Mouse (Mus musculus) layer of hippocampus, postnatal 14 days (tissue): ENCODE results near the gene Olfr508. TPM values are rescaled to one million over a fixed set of nuclear protein-coding genes. Genes with fewer than 3 reads are reported as not detected.
"Not testable (repeated sequence)": the region's sequence is repeated elsewhere in the genome, so short reads cannot be mapped to it uniquely, and the experiment has no call there.

ENCODE experiments used
- DNase-seq, 2 experiments: peaks; one replicate each; pipeline ENCODE4 v3.0.0; 2021 to 2022; ENCODE audit warnings: low spot score in 2 of 2, mixed read lengths in 1 of 2
- long read RNA-seq, 2 experiments: library from polyadenylated mRNA; stranded (forward); transcript quantifications; one replicate each; pipeline ENCODE4 v2.0.0; 2021
- total RNA-seq, 2 experiments: library from RNA; stranded (reverse); gene quantifications; 2 replicates each; pipeline ENCODE4 v1.2.3; 2021

Olfr508 gene
- total RNA-seq, result not detected
- long read RNA-seq, experiment 1, result 0 reads
- long read RNA-seq, experiment 2, result 0 reads

GRCm38 (mm10) chr7:108629694-108630093 lies at the start of gene Olfr508:
Olfr508 (plus strand) TSS chr7:108629994.
- no peak for DNase-seq

- DNase-seq, result no peak
Observed at GRCm38 (mm10) chr7:108589797-108590196, 40.0 kb upstream of the Olfr508 start.

GRCm38 (mm10) chr7:108601916-108602315 lies 27.9 kb upstream of the Olfr508 start:
- DNase-seq, result not testable (repeated sequence)

- no peak for DNase-seq
Observed at GRCm38 (mm10) chr7:108610487-108610886, 19.3 kb upstream of the Olfr508 start, which contains the start of gene Olfr506. Olfr506 (plus strand) TSS chr7:108610787.

DNA sequence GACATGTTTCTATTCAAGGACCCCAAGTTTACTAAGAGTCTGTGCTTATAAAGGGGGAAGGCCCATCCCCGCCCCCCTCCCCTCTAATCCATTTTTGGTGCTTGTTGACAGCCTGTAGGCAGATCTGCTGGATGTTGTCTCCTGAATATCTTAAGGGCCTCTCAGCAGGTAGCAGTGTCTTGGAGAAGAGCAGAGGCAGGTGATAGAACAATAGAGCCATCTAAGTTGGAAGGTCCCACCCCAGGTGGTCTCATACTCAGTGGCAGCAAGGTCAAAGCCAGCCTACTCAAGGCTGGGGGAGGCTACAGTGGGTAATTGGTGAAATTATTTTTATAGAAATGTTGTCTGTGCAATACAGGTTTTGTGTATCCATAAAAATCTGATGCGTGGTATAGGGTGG lies 15.7 kb upstream of the Olfr508 start:
- DNase-seq, result no peak

DNA sequence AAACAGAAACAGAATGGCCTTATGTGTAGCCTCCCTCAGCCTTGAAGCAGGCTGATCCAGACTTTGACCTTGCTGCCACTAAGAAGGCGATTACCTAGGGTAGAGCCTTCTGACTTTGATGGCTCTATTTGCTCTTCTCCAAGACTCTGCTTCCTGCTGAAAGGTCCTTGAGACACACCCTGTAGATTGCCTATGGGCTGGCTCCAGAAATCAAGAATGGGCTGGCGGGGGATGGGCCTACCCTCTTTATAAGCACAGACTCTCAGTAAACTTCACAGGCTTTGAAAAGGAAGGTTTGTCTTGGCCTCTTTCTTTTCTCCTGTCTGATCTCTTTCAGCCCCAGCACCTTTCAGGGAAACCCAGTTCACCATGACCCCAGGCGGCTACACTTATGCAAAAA lies 13.0 kb upstream of the Olfr508 start:
- DNase-seq, result not testable (repeated sequence)

- no peak for DNase-seq
Observed at GRCm38 (mm10) chr7:108621514-108621913, 8.3 kb upstream of the Olfr508 start, which contains the start of gene Olfr507. Olfr507 (plus strand) TSS chr7:108621814.

GRCm38 (mm10) chr7:108651806-108652205 lies 22.0 kb downstream of the Olfr508 start, which contains the start of gene Olfr509:
Olfr509 (minus strand) TSS chr7:108651906.
- no peak for DNase-seq

DNA sequence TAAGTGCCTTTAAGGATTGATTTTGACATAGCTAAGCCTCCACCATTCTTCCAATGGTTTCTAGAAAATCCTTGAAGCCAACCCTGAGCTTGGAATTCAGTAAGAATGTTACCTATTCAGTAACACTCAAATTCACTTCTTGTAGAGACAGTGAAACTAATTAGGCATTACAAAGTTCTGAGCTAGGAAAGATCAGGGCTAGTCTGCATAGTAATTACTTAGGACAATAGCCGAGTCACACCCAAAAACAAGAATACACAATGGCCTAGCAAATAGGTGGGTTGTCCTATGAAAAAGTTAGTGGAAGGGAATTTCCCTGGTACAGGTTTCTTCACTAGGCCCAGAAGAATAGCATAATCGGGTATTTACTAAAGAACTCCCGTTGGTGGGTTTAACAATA lies 32.6 kb downstream of the Olfr508 start:
- DNase-seq, result no peak

GRCm38 (mm10) chr7:108666118-108666517 lies 36.3 kb downstream of the Olfr508 start, which contains the start of gene Olfr510:
Olfr510 (plus strand) TSS chr7:108666418.
- DNase-seq, result no peak

DNA sequence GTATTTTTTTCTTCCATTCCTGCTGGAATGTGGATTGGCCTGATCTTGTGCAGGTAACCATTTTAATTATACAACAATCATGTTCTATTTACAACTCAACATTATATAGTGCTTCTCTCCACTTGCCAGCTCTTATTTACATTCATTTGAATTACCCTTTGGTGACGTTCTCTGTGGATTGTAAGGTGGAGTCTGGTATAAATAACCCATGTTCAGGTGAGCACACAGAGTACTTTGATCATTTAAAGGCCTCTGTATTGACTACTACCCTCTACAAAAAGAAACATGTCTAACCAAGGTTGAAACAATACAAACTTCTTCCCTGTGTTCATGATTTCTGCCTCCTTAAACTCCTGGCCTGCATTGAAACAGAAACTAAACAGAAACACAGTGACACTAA lies 41.3 kb downstream of the Olfr508 start:
- no peak for DNase-seq

DNA sequence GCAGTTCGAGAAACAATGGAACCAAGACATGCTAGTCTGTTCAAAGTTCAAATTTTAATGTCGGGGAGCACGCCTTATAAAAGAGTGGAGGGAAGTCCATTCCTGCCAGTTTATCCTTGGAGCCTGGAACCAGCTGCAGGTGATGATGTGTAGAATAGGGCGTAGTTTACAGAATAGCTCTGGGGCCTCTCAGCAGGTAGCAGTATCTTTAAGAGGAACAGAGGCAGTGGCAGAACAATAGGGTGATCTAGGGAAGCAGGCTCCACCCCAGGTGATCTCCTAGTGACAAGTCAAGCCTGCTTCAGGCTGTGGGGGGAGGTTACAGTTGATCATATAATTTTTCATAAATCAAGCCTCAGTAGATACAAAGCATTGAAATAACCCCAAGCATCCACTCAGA lies 49.1 kb downstream of the Olfr508 start:
- DNase-seq, result no peak

Other genes with a start within 250 kb of the Olfr508 start
- not detected for gene Olfr495, start 236.8 kb upstream of the Olfr508 start, total RNA-seq
- not detected for gene Olfr497, start 209.6 kb upstream of the Olfr508 start, total RNA-seq
- not detected for gene Olfr498, start 164.7 kb upstream of the Olfr508 start, total RNA-seq
- not detected for gene Olfr502, start 104.9 kb upstream of the Olfr508 start, total RNA-seq
- gene Olfr503, start 85.5 kb upstream of the Olfr508 start, total RNA-seq, result not detected
- gene Olfr504, start 64.2 kb upstream of the Olfr508 start, total RNA-seq, result not detected
- gene Olfr506, start 19.2 kb upstream of the Olfr508 start, total RNA-seq, result not detected
- gene Olfr507, start 8.2 kb upstream of the Olfr508 start, total RNA-seq, result not detected
- gene Olfr509, start 21.9 kb downstream of the Olfr508 start, total RNA-seq, result not detected
- not detected for gene Olfr510, start 36.4 kb downstream of the Olfr508 start, total RNA-seq
- not detected for gene Olfr512, start 83.3 kb downstream of the Olfr508 start, total RNA-seq
- not detected for gene Olfr513, start 121.0 kb downstream of the Olfr508 start, total RNA-seq
- not detected for gene Olfr514, start 196.0 kb downstream of the Olfr508 start, total RNA-seq
- not detected for gene Olfr516, start 220.5 kb downstream of the Olfr508 start, total RNA-seq
- not detected for gene Olfr517, start 242.4 kb downstream of the Olfr508 start, total RNA-seq